Mouse (Mus musculus): Measurements from ENCODE around the gene Galntl6. TPM values are rescaled to one million over a fixed set of nuclear protein-coding genes. Genes with fewer than 3 reads are reported as not detected.

Galntl6 gene
- polyA plus RNA-seq, 1 experiment = not detected

- H3K4me3 ChIP-seq = no peak overlapping the region
- no peak for TF ChIP-seq USF1 (IDR thresholded peaks at IDR 0.05; ENCODE audit: low read depth)
- H3K4me2 ChIP-seq (ENCODE audit: low read depth) = peak overlapping the region; percentile 61
- no peaks in the 10 kb centered on the region for H3K36me3 ChIP-seq (ENCODE audit: control insufficient read depth, insufficient read depth)
- no peaks in the 10 kb centered on the region for H3K27me3 ChIP-seq (ENCODE audit: control insufficient read depth, insufficient read depth, insufficient read length)
- H3K79me2 ChIP-seq (ENCODE audit: control insufficient read depth, insufficient read depth) = no peaks in the 10 kb centered on the region
- H3ac ChIP-seq (ENCODE audit: control insufficient read depth, insufficient read length) = no peak overlapping the region
These were observed 1170.5 kb downstream of the Galntl6 start for GRCm38 (mm10) chr8:57741983-57742382.

- H3K79me2 ChIP-seq (ENCODE audit: control insufficient read depth, insufficient read depth) = no peaks in the 10 kb centered on the region
- H3ac ChIP-seq (ENCODE audit: control insufficient read depth, insufficient read length) = no peak overlapping the region
- H3K4me3 ChIP-seq = no peak overlapping the region
- H3K4me2 ChIP-seq (ENCODE audit: low read depth) = peak overlapping the region; percentile 61
- H3K27me3 ChIP-seq (ENCODE audit: control insufficient read depth, insufficient read depth, insufficient read length) = no peaks in the 10 kb centered on the region
- no peak for TF ChIP-seq CEBPB (IDR thresholded peaks at IDR 0.05; ENCODE audit: insufficient read depth, poor library complexity, severe bottlenecking)
- no peaks in the 10 kb centered on the region for H3K36me3 ChIP-seq (ENCODE audit: control insufficient read depth, insufficient read depth)
These were observed 1171.1 kb downstream of the Galntl6 start for GRCm38 (mm10) chr8:57741309-57741708.

GRCm38 (mm10) chr8:57737281-57737680 is 1175.2 kb downstream of the Galntl6 start:
- H3K79me2 ChIP-seq (ENCODE audit: control insufficient read depth, insufficient read depth) = no peaks in the 10 kb centered on the region
- TF ChIP-seq E2F4 (IDR thresholded peaks at IDR 0.05; ENCODE audit: insufficient read depth) (no peak), MAX (IDR thresholded peaks at IDR 0.05; ENCODE audit: low read depth) (no peak), REST (IDR thresholded peaks at IDR 0.05; ENCODE audit: insufficient read depth, insufficient read length) (no peak), POLR2AphosphoS2 (IDR thresholded peaks at IDR 0.05; ENCODE audit: insufficient read length, low read depth) (no peak), TCF3 (IDR thresholded peaks at IDR 0.05; ENCODE audit: insufficient read length, low read depth) (no peak), SRF (IDR thresholded peaks at IDR 0.05; ENCODE audit: control insufficient read depth, insufficient read length, low read depth) (no peak), MYOG (IDR thresholded peaks at IDR 0.05; ENCODE audit: control insufficient read depth in 1 of 3, insufficient read depth in 1 of 3, insufficient read length in 2 of 3, low read depth in 2 of 3) (no peak), MYOD1 (IDR thresholded peaks at IDR 0.05; ENCODE audit: control insufficient read depth in 1 of 3, insufficient read length in 2 of 3, low read depth in 2 of 3) (no peak), POLR2A (IDR thresholded peaks at IDR 0.05; ENCODE audit: insufficient read length, low read depth) (no peak), USF1 (IDR thresholded peaks at IDR 0.05; ENCODE audit: low read depth) (no peak), CEBPB (IDR thresholded peaks at IDR 0.05; ENCODE audit: insufficient read depth, poor library complexity, severe bottlenecking) (no peak), TCF12 (IDR thresholded peaks at IDR 0.05; ENCODE audit: insufficient read depth, poor library complexity, severe bottlenecking) (no peak)
- H3K4me2 ChIP-seq (ENCODE audit: low read depth) = no peak overlapping the region
- no peaks in the 10 kb centered on the region for H3K27me3 ChIP-seq (ENCODE audit: control insufficient read depth, insufficient read depth, insufficient read length)
- H3ac ChIP-seq (ENCODE audit: control insufficient read depth, insufficient read length) = no peak overlapping the region
- no peaks in the 10 kb centered on the region for H3K36me3 ChIP-seq (ENCODE audit: control insufficient read depth, insufficient read depth)
- H3K4me3 ChIP-seq = no peak overlapping the region

GRCm38 (mm10) chr8:57732795-57733194 is 1179.6 kb downstream of the Galntl6 start:
- no peak for TF ChIP-seq USF1 (IDR thresholded peaks at IDR 0.05; ENCODE audit: low read depth)
- no peak for TF ChIP-seq MYOD1 (IDR thresholded peaks at IDR 0.05; ENCODE audit: control insufficient read depth in 1 of 3, insufficient read length in 2 of 3, low read depth in 2 of 3)
- TF ChIP-seq MYOG (IDR thresholded peaks at IDR 0.05; ENCODE audit: control insufficient read depth in 1 of 3, insufficient read depth in 1 of 3, insufficient read length in 2 of 3, low read depth in 2 of 3) = no peak
- no peak for TF ChIP-seq SRF (IDR thresholded peaks at IDR 0.05; ENCODE audit: control insufficient read depth, insufficient read length, low read depth)
- no peak for TF ChIP-seq TCF12 (IDR thresholded peaks at IDR 0.05; ENCODE audit: insufficient read depth, poor library complexity, severe bottlenecking)
- no peak for TF ChIP-seq POLR2AphosphoS2 (IDR thresholded peaks at IDR 0.05; ENCODE audit: insufficient read length, low read depth)
- no peak for TF ChIP-seq CEBPB (IDR thresholded peaks at IDR 0.05; ENCODE audit: insufficient read depth, poor library complexity, severe bottlenecking)
- no peak for TF ChIP-seq MAX (IDR thresholded peaks at IDR 0.05; ENCODE audit: low read depth)
- no peak for TF ChIP-seq POLR2A (IDR thresholded peaks at IDR 0.05; ENCODE audit: insufficient read length, low read depth)
- TF ChIP-seq TCF3 (IDR thresholded peaks at IDR 0.05; ENCODE audit: insufficient read length, low read depth) = no peak
- no peak for TF ChIP-seq REST (IDR thresholded peaks at IDR 0.05; ENCODE audit: insufficient read depth, insufficient read length)
- TF ChIP-seq E2F4 (IDR thresholded peaks at IDR 0.05; ENCODE audit: insufficient read depth) = no peak
- H3K79me2 ChIP-seq (ENCODE audit: control insufficient read depth, insufficient read depth) = no peaks in the 10 kb centered on the region

GRCm38 (mm10) chr8:57731666-57732065 is 1180.8 kb downstream of the Galntl6 start:
- no peak overlapping the region for H3K4me2 ChIP-seq (ENCODE audit: low read depth)
- no peak overlapping the region for H3K4me3 ChIP-seq
- no peaks in the 10 kb centered on the region for H3K36me3 ChIP-seq (ENCODE audit: control insufficient read depth, insufficient read depth)
- H3ac ChIP-seq (ENCODE audit: control insufficient read depth, insufficient read length) = no peak overlapping the region
- no peak for TF ChIP-seq MYOD1 (IDR thresholded peaks at IDR 0.05; ENCODE audit: control insufficient read depth in 1 of 3, insufficient read length in 2 of 3, low read depth in 2 of 3)
- TF ChIP-seq CEBPB (IDR thresholded peaks at IDR 0.05; ENCODE audit: insufficient read depth, poor library complexity, severe bottlenecking) = no peak
- TF ChIP-seq POLR2A (IDR thresholded peaks at IDR 0.05; ENCODE audit: insufficient read length, low read depth) = no peak
- TF ChIP-seq E2F4 (IDR thresholded peaks at IDR 0.05; ENCODE audit: insufficient read depth) = no peak
- no peak for TF ChIP-seq MAX (IDR thresholded peaks at IDR 0.05; ENCODE audit: low read depth)
- no peak for TF ChIP-seq SRF (IDR thresholded peaks at IDR 0.05; ENCODE audit: control insufficient read depth, insufficient read length, low read depth)
- no peak for TF ChIP-seq MYOG (IDR thresholded peaks at IDR 0.05; ENCODE audit: control insufficient read depth in 1 of 3, insufficient read depth in 1 of 3, insufficient read length in 2 of 3, low read depth in 2 of 3)
- no peak for TF ChIP-seq TCF12 (IDR thresholded peaks at IDR 0.05; ENCODE audit: insufficient read depth, poor library complexity, severe bottlenecking)
- no peak for TF ChIP-seq POLR2AphosphoS2 (IDR thresholded peaks at IDR 0.05; ENCODE audit: insufficient read length, low read depth)
- no peak for TF ChIP-seq USF1 (IDR thresholded peaks at IDR 0.05; ENCODE audit: low read depth)
- TF ChIP-seq REST (IDR thresholded peaks at IDR 0.05; ENCODE audit: insufficient read depth, insufficient read length) = no peak
- no peaks in the 10 kb centered on the region for H3K79me2 ChIP-seq (ENCODE audit: control insufficient read depth, insufficient read depth)
- H3K27me3 ChIP-seq (ENCODE audit: control insufficient read depth, insufficient read depth, insufficient read length) = no peaks in the 10 kb centered on the region

More at GRCm38 (mm10) chr8:57732795-57733194, 1179.6 kb downstream of the Galntl6 start:
- Histone ChIP-seq H3K27me3 (ENCODE audit: control insufficient read depth, insufficient read depth, insufficient read length) (no peaks in the 10 kb centered on the region), H3ac (ENCODE audit: control insufficient read depth, insufficient read length) (no peak overlapping the region), H3K4me3 (no peak overlapping the region), H3K4me2 (ENCODE audit: low read depth) (no peak overlapping the region), H3K36me3 (ENCODE audit: control insufficient read depth, insufficient read depth) (no peaks in the 10 kb centered on the region)

Data from myocyte (in vitro differentiated cells).